24 mouse cellular contexts compared by ENCODE assay signal in genomic region chr15:98021886-98022285, GRCm38 (mm10). TPM values are rescaled to one million over a fixed set of nuclear protein-coding genes. Genes with fewer than 3 reads are reported as not detected.
A peak's percentile ranks its signal among the peaks of the same experiment; 100 is the strongest.
DNase-seq lines count a peak whose midpoint lies in the region; ATAC-seq and TF ChIP-seq lines count a peak whose summit lies in the region.
"Had no signal": no experiment of that assay in that cellular context is flagged by ENCODE, and none has a peak within 500 bp of the region (broad histone marks: within the 10 kb centered on the region; RNA-seq: fewer than 3 reads in every experiment).

No protein-coding gene starts in this region.

- no peaks in the 10 kb centered on the region for H3K36me3 ChIP-seq in kidney, embryonic 14.5 days (ENCODE audit: control insufficient read depth, insufficient read depth, low read length)
- H3K36me3 ChIP-seq in limb, embryonic 14.5 days (ENCODE audit: control insufficient read depth, insufficient read depth, low read length): no peaks in the 10 kb centered on the region
- H3K36me3 ChIP-seq: embryonic facial prominence, embryonic 15.5 days; limb, embryonic 12.5 days; liver, embryonic 13.5 days; midbrain, embryonic 10.5 days had no signal

- WGBS in kidney, embryonic 14.5 days: 5% methylated on average over 2 of the region's 2 CpGs
- 15% methylated on average over 2 of the region's 2 CpGs for WGBS in limb, embryonic 14.5 days

- 0 out of 2 replicates have a peak, but pooled peaks have one; percentile 55 for ATAC-seq in kidney, embryonic 14.5 days (ENCODE audit: low FRiP score, low TSS enrichment)
- ATAC-seq in limb, embryonic 14.5 days (ENCODE audit: low FRiP score, low read depth): no peak
- ATAC-seq: forebrain, embryonic 14.5 days; hindbrain, postnatal 0 days; intestine, postnatal 0 days had no signal

- H3K9ac ChIP-seq in kidney, embryonic 14.5 days (ENCODE audit: low read depth, low read length): no peak overlapping the region
- no peak overlapping the region for H3K9ac ChIP-seq in limb, embryonic 14.5 days (ENCODE audit: low read depth, low read length, severe bottlenecking)
- H3K9ac ChIP-seq: embryonic facial prominence, embryonic 15.5 days; limb, embryonic 12.5 days; liver, embryonic 13.5 days had no signal

- H3K27ac ChIP-seq in kidney, embryonic 14.5 days (ENCODE audit: low read depth, low read length): no peak overlapping the region
- peak overlapping the region; percentile 0; the same call in 1 of the 2 replicates for H3K27ac ChIP-seq in limb, embryonic 14.5 days (replicated peaks; ENCODE audit: low read depth, low read length)
- H3K27ac ChIP-seq: embryonic facial prominence, embryonic 15.5 days; hindbrain, postnatal 0 days; layer of hippocampus, adult 2 months; limb, embryonic 12.5 days; liver, embryonic 13.5 days; macrophage; midbrain, embryonic 10.5 days had no signal

- peaks cover 34% of the 10 kb centered on the region for H3K4me1 ChIP-seq in kidney, embryonic 14.5 days (ENCODE audit: control insufficient read depth, insufficient read depth, low read length)
- H3K4me1 ChIP-seq in limb, embryonic 14.5 days (ENCODE audit: control insufficient read depth, insufficient read depth, low read length): peaks cover 23% of the 10 kb centered on the region
- H3K4me1 ChIP-seq: liver, embryonic 13.5 days had no signal

- no peak for TF ChIP-seq POLR2A in limb, embryonic 14.5 days (IDR thresholded peaks at IDR 0.05; ENCODE audit: borderline replicate concordance, extremely low read depth, insufficient read depth, insufficient read length)

- no peak overlapping the region for H3K4me2 ChIP-seq in kidney, embryonic 14.5 days (replicated peaks; ENCODE audit: low read depth, low read length)
- H3K4me2 ChIP-seq in limb, embryonic 14.5 days (replicated peaks; ENCODE audit: low read depth, low read length, severe bottlenecking): no peak overlapping the region
- H3K4me2 ChIP-seq: embryonic facial prominence, embryonic 15.5 days; limb, embryonic 12.5 days; liver, embryonic 13.5 days had no signal

- no peak for DNase-seq in kidney, adult 18-20 months
- peak; percentile 45 for DNase-seq in MN1 (ENCODE audit: low spot score)
- DNase-seq in embryo, embryonic 11.5 days (ENCODE audit: low read depth, low spot score): peak; percentile 46
- peak; percentile 58 for DNase-seq in limb, embryonic 14.5 days (ENCODE audit: low spot score)
- DNase-seq in urinary bladder, postnatal 10 days (ENCODE audit: low spot score): no peak
- no peak for DNase-seq in adrenal gland, postnatal 10 days
- DNase-seq: adrenal gland, adult 8-10 months; cerebellum, adult 18-20 months; cerebellum, postnatal 14 days; heart, postnatal 4 days; kidney, postnatal 25 days; liver, embryonic 13.5 days; lung, adult 2 months; right cerebral cortex, postnatal 4 days; thymus, postnatal 4 days had no signal

- H3K9me3 ChIP-seq in kidney, embryonic 14.5 days (ENCODE audit: control insufficient read depth, low read length): no peaks in the 10 kb centered on the region
- H3K9me3 ChIP-seq in limb, embryonic 14.5 days (ENCODE audit: control insufficient read depth, low read length): no peaks in the 10 kb centered on the region
- H3K9me3 ChIP-seq: embryonic facial prominence, embryonic 15.5 days; limb, embryonic 12.5 days; liver, embryonic 13.5 days; midbrain, embryonic 10.5 days had no signal

- 0 out of 2 replicates have a peak, but pooled peaks cover 3% of the 10 kb centered on the region for H3K27me3 ChIP-seq in kidney, embryonic 14.5 days (ENCODE audit: control insufficient read depth, insufficient read depth, low read length)
- no peaks in the 10 kb centered on the region for H3K27me3 ChIP-seq in limb, embryonic 14.5 days (ENCODE audit: control insufficient read depth, insufficient read depth, low read length)
- H3K27me3 ChIP-seq: limb, embryonic 12.5 days had no signal

- no peak overlapping the region for H3K4me3 ChIP-seq in kidney, embryonic 14.5 days (ENCODE audit: low read length)
- no peak overlapping the region for H3K4me3 ChIP-seq in limb, embryonic 14.5 days (replicated peaks; ENCODE audit: low read length)
- H3K4me3 ChIP-seq: embryonic facial prominence, embryonic 15.5 days; layer of hippocampus, adult 2 months; limb, embryonic 12.5 days; liver, embryonic 13.5 days; midbrain, embryonic 10.5 days had no signal

RNA-seq across cellular contexts. Expression of gene Col2a1, which starts 17.4 kb away (rescaled TPM):
- 13.8 and 23.9 TPM in 2 replicates for polyA plus RNA-seq in kidney, embryonic 14.5 days (2014; fragmentation: Nextera tagmentation; extraction: Ambion mirVana)
- polyA plus RNA-seq in limb, embryonic 14.5 days (2012; rRNA removed): 1,642 and 1,975 TPM in 2 replicates
- 754 and 761 TPM in 2 replicates for polyA plus RNA-seq in limb, embryonic 14.5 days (2014; fragmentation: Nextera tagmentation; extraction: Ambion mirVana)
- total RNA-seq in adrenal gland, postnatal 10 days (2021): 10 to 100 TPM in 1 of 2 experiments, under 1 TPM in 1; 0.33 to 17.3 TPM
- polyA plus RNA-seq: macrophage had no signal

RNA-seq across cellular contexts. Expression of gene Tmem106c, which starts 57.9 kb away (rescaled TPM):
- polyA plus RNA-seq in kidney, embryonic 14.5 days (2014; fragmentation: Nextera tagmentation; extraction: Ambion mirVana): 40.9 and 44.9 TPM in 2 replicates
- 49.9 and 59.1 TPM in 2 replicates for polyA plus RNA-seq in limb, embryonic 14.5 days (2012; rRNA removed)
- 49.8 and 51.5 TPM in 2 replicates for polyA plus RNA-seq in limb, embryonic 14.5 days (2014; fragmentation: Nextera tagmentation; extraction: Ambion mirVana)
- 10 to 100 TPM; 38.1 to 49.5 TPM for total RNA-seq in adrenal gland, postnatal 10 days (2021)

Comparison
In these comparisons a context has a peak if more than half of its experiments do, and no peak if none do; other contexts are left out.
1. DNase-seq: peak in MN1 (single experiment), embryo, embryonic 11.5 days (single experiment) and limb, embryonic 14.5 days (single experiment); none in kidney, adult 18-20 months (single experiment), urinary bladder, postnatal 10 days (single experiment) and adrenal gland, postnatal 10 days (single experiment).
2. RNA of gene Col2a1, which starts 17.4 kb away (polyA plus RNA-seq): 754 to 1,975 TPM in limb, embryonic 14.5 days; 13.8 to 23.9 TPM in kidney, embryonic 14.5 days; every median in the first group is over 10 times any median in the second.